Mouse (Mus musculus) cortical plate, adult 2 months (tissue): ENCODE data around the gene Galk1. TPM values are rescaled to one million over a fixed set of nuclear protein-coding genes. Genes with fewer than 3 reads are reported as not detected.

Experiments used
- H3K27ac ChIP-seq: fragments of 200-500 bp; 2 replicates; pipeline ENCODE4 v1.5.1; 2012; ENCODE audit warnings: low read length, control low read depth, inconsistent platforms; ENCODE audit not compliant: insufficient read depth
- H3K4me1 ChIP-seq: fragments of 200-500 bp; 2 replicates; pipeline ENCODE4 v1.6.1; 2011; ENCODE audit warnings: low read length; ENCODE audit not compliant: control insufficient read depth, insufficient read depth
- H3K4me3 ChIP-seq: fragments of 200-500 bp; 2 replicates; pipeline ENCODE4 v1.5.1; 2011; ENCODE audit warnings: mild to moderate bottlenecking, low read length, control low read depth; ENCODE audit not compliant: insufficient read depth
- CTCF ChIP-seq: fragments of 200-500 bp; IDR thresholded peaks from 2 replicates; pipeline ENCODE4 v1.5.1; 2011; ENCODE audit warnings: mild to moderate bottlenecking, control low read depth, low read length; ENCODE audit not compliant: insufficient read depth; ENCODE audit errors: extremely low read depth
- POLR2A ChIP-seq: fragments of 200-500 bp; IDR thresholded peaks from 2 replicates; pipeline ENCODE4 v1.6.1; 2011; ENCODE audit warnings: mild to moderate bottlenecking, low read length, control low read depth; ENCODE audit not compliant: insufficient read depth; ENCODE audit errors: extremely low read depth
- polyA plus RNA-seq: library from polyadenylated mRNA; depleted of rRNA; stranded (reverse); fragments of >200 nt; gene quantifications from 2 replicates; pipeline ENCODE4 v1.2.3, GENCODE M21; 2012; rRNA removed

The Galk1 gene
- 19.2 and 20.4 TPM in 2 replicates for polyA plus RNA-seq

GRCm38 (mm10) chr11:116012262-116012947, at the start of gene Galk1:
Galk1 (minus strand) TSS chr11:116012719.
- Histone ChIP-seq H3K27ac (no peak within 1 kb of the TSS), H3K4me3 (peak within 1 kb of the TSS; percentile 58), H3K4me1 (no peaks in the 10 kb centered on the region; the same call in 1 of the 2 replicates)
- TF ChIP-seq POLR2A (0 out of 2 replicates have a peak, but pooled peaks have one; percentile 26), CTCF (no peak)

GRCm38 (mm10) chr11:116061641-116062415, 49.3 kb upstream of the Galk1 start:
- no peak overlapping the region for H3K4me3 ChIP-seq
- peak overlapping the region; percentile 76 for H3K27ac ChIP-seq
- TF ChIP-seq POLR2A (no peak), CTCF (no peak)
- H3K4me1 ChIP-seq = peaks cover 7% of the 10 kb centered on the region

GRCm38 (mm10) chr11:116060596-116060995, 48.1 kb upstream of the Galk1 start:
- H3K4me1 ChIP-seq = peaks cover 7% of the 10 kb centered on the region
- no peak overlapping the region for H3K4me3 ChIP-seq
- TF ChIP-seq CTCF = no peak
- no peak for TF ChIP-seq POLR2A
- H3K27ac ChIP-seq = peak overlapping the region; percentile 72; the same call in 1 of the 2 replicates

GRCm38 (mm10) chr11:116059691-116060025, 47.1 kb upstream of the Galk1 start:
- H3K27ac ChIP-seq = no peak overlapping the region
- H3K4me1 ChIP-seq = peaks cover 7% of the 10 kb centered on the region
- TF ChIP-seq CTCF (no peak), POLR2A (no peak)
- no peak overlapping the region for H3K4me3 ChIP-seq

- no peak overlapping the region for H3K4me3 ChIP-seq
- no peak for TF ChIP-seq POLR2A
- no peak for TF ChIP-seq CTCF
- H3K27ac ChIP-seq = no peak overlapping the region
- peaks cover 7% of the 10 kb centered on the region for H3K4me1 ChIP-seq
These were observed 46.6 kb upstream of the Galk1 start for GRCm38 (mm10) chr11:116058868-116059690.

GRCm38 (mm10) chr11:116058022-116058614, 45.6 kb upstream of the Galk1 start:
- no peak overlapping the region; the same call in 1 of the 2 replicates for H3K27ac ChIP-seq
- H3K4me3 ChIP-seq = no peak overlapping the region
- TF ChIP-seq CTCF (no peak), POLR2A (no peak)
- H3K4me1 ChIP-seq = peaks cover 7% of the 10 kb centered on the region

GRCm38 (mm10) chr11:116057237-116057881, 44.8 kb upstream of the Galk1 start:
- TF ChIP-seq CTCF = no peak
- TF ChIP-seq POLR2A = no peak
- Histone ChIP-seq H3K4me3 (no peak overlapping the region), H3K27ac (no peak overlapping the region; the same call in 1 of the 2 replicates), H3K4me1 (peaks cover 7% of the 10 kb centered on the region)

- Histone ChIP-seq H3K4me3 (no peak overlapping the region), H3K27ac (no peak overlapping the region), H3K4me1 (peaks cover 2% of the 10 kb centered on the region; the same call in 1 of the 2 replicates)
- TF ChIP-seq CTCF = no peak
- TF ChIP-seq POLR2A = no peak
These were observed 43.4 kb upstream of the Galk1 start for GRCm38 (mm10) chr11:116055873-116056272.

- Histone ChIP-seq H3K27ac (no peak overlapping the region), H3K4me3 (no peak overlapping the region), H3K4me1 (no peaks in the 10 kb centered on the region; the same call in 1 of the 2 replicates)
- TF ChIP-seq CTCF (no peak), POLR2A (no peak)
These were observed 41.2 kb upstream of the Galk1 start for GRCm38 (mm10) chr11:116053510-116054229.
